11 mouse cellular contexts compared by ENCODE assay signal in genomic region chr10:43588470-43589177, GRCm38 (mm10). TPM values are rescaled to one million over a fixed set of nuclear protein-coding genes. Genes with fewer than 3 reads are reported as not detected.
DNase-seq lines count a peak whose midpoint lies in the region; ATAC-seq lines count a peak whose summit lies in the region.
"Had no signal": no experiment of that assay in that cellular context is flagged by ENCODE, and none has a peak within 500 bp of the region (broad histone marks: within the 10 kb centered on the region; RNA-seq: fewer than 3 reads in every experiment).

No protein-coding gene starts in this region.

- no peaks in the 10 kb centered on the region for H3K36me3 ChIP-seq in intestine, embryonic 15.5 days
- peaks cover 26% of the 10 kb centered on the region for H3K36me3 ChIP-seq in liver, embryonic 12.5 days

- H3K9me3 ChIP-seq in intestine, embryonic 15.5 days: no peaks in the 10 kb centered on the region
- H3K9me3 ChIP-seq in liver, embryonic 12.5 days (replicated peaks): no peaks in the 10 kb centered on the region
- H3K9me3 ChIP-seq: hindbrain, embryonic 13.5 days had no signal

- ATAC-seq in intestine, embryonic 15.5 days: peak; percentile 81
- ATAC-seq in liver, embryonic 12.5 days: peak; percentile 37
- ATAC-seq in CD4-positive, CD25-positive, alpha-beta regulatory T cell, adult 4 months: no peak

- H3K4me3 ChIP-seq in intestine, embryonic 15.5 days (replicated peaks): no peak overlapping the region
- H3K4me3 ChIP-seq in liver, embryonic 12.5 days: no peak overlapping the region
- H3K4me3 ChIP-seq: hindbrain, embryonic 13.5 days; layer of hippocampus, adult 2 months had no signal

- 60% methylated on average over 8 of the region's 8 CpGs for whole genome bisulfite sequencing in intestine, embryonic 15.5 days
- 44% methylated on average over 8 of the region's 8 CpGs for WGBS in liver, embryonic 12.5 days (ENCODE audit: insufficient replicate concordance)

- peak overlapping the region; percentile 32; the same call in 1 of the 2 replicates for H3K27ac ChIP-seq in intestine, embryonic 15.5 days
- H3K27ac ChIP-seq in liver, embryonic 12.5 days: peak overlapping the region; percentile 82
- H3K27ac ChIP-seq: hindbrain, embryonic 13.5 days; layer of hippocampus, adult 2 months; macrophage had no signal

- no peak overlapping the region for H3K9ac ChIP-seq in intestine, embryonic 15.5 days
- H3K9ac ChIP-seq in liver, embryonic 12.5 days: peak overlapping the region; percentile 51
- H3K9ac ChIP-seq: hindbrain, embryonic 13.5 days had no signal

- H3K4me2 ChIP-seq in intestine, embryonic 15.5 days (replicated peaks): peak overlapping the region; percentile 41
- peak overlapping the region; percentile 30 for H3K4me2 ChIP-seq in liver, embryonic 12.5 days
- H3K4me2 ChIP-seq: hindbrain, embryonic 13.5 days had no signal

- no peaks in the 10 kb centered on the region for H3K27me3 ChIP-seq in intestine, embryonic 15.5 days (replicated peaks)
- no peaks in the 10 kb centered on the region for H3K27me3 ChIP-seq in liver, embryonic 12.5 days (replicated peaks)
- H3K27me3 ChIP-seq: hindbrain, embryonic 13.5 days had no signal

- 0 out of 2 replicates have a peak, but pooled peaks cover 4% of the 10 kb centered on the region for H3K4me1 ChIP-seq in intestine, embryonic 15.5 days (replicated peaks)
- H3K4me1 ChIP-seq in liver, embryonic 12.5 days: peaks cover 66% of the 10 kb centered on the region

- DNase-seq in spleen, postnatal 36 days (ENCODE audit: low spot score in 2 of 2): peak; percentile 52 to 64
- no peak for DNase-seq in spleen, postnatal 14 days (ENCODE audit: low spot score in 2 of 2)
- no peak for DNase-seq in cerebellum, postnatal 4 days (ENCODE audit: low spot score in 2 of 2)
- DNase-seq in ovary, postnatal 10 days (ENCODE audit: low spot score): no peak
- DNase-seq: cerebellum, adult 9-11 months had no signal

RNA-seq across cellular contexts. Expression of gene Cd24a, which starts 10.5 kb away (rescaled TPM):
- 189 and 204 TPM in 2 replicates for polyA plus RNA-seq in intestine, embryonic 15.5 days (2015; fragmentation: Nextera tagmentation; extraction: Ambion mirVana)
- 819 and 854 TPM in 2 replicates for polyA plus RNA-seq in liver, embryonic 12.5 days (2016; fragmentation: Nextera tagmentation; extraction: Ambion mirVana)
- 1 to 10 TPM in 1 of 2 experiments, under 1 TPM in 1; 0.58 to 2.8 TPM for polyA plus RNA-seq in CD4-positive, CD25-positive, alpha-beta regulatory T cell, adult 4 months (2017; shearing (Covaris generic))

RNA-seq across cellular contexts. Expression of gene 1700021F05Rik, which starts 47.8 kb away (rescaled TPM):
- 77.0 and 77.4 TPM in 2 replicates for polyA plus RNA-seq in intestine, embryonic 15.5 days (2015; fragmentation: Nextera tagmentation; extraction: Ambion mirVana)
- 46.4 and 50.8 TPM in 2 replicates for polyA plus RNA-seq in liver, embryonic 12.5 days (2016; fragmentation: Nextera tagmentation; extraction: Ambion mirVana)
- 10 to 100 TPM; 31.3 to 35.7 TPM for polyA plus RNA-seq in CD4-positive, CD25-positive, alpha-beta regulatory T cell, adult 4 months (2017; shearing (Covaris generic))

Comparison
In these comparisons a context has a peak if more than half of its experiments do, and no peak if none do; other contexts are left out.
1. DNase-seq: peak in spleen, postnatal 36 days (2 of 2); none in spleen, postnatal 14 days (0 of 2), cerebellum, postnatal 4 days (0 of 2) and ovary, postnatal 10 days (single experiment).
2. RNA of gene Cd24a, which starts 10.5 kb away (polyA plus RNA-seq): 819 to 854 TPM in liver, embryonic 12.5 days and 189 to 204 TPM in intestine, embryonic 15.5 days; 0.58 to 2.8 TPM in CD4-positive, CD25-positive, alpha-beta regulatory T cell, adult 4 months; every median in the first group is over 10 times any median in the second.